In genomic region chr2:84868521-84868943, GRCm38 (mm10) we compare ENCODE assay signal across 9 mouse cellular contexts. TPM values are rescaled to one million over a fixed set of nuclear protein-coding genes. Genes with fewer than 3 reads are reported as not detected.
DNase-seq lines count a peak whose midpoint lies in the region; ATAC-seq and TF ChIP-seq lines count a peak whose summit lies in the region.
"Had no signal": no experiment of that assay in that cellular context is flagged by ENCODE, and none has a peak within 500 bp of the region (broad histone marks: within the 10 kb centered on the region; RNA-seq: fewer than 3 reads in every experiment).

No protein-coding gene starts in this region.

- TF ChIP-seq CTCF in ES-Bruce4 (IDR thresholded peaks at IDR 0.05; ENCODE audit: low read depth, low read length), result peak; percentile 96
- TF ChIP-seq CTCF in midbrain, postnatal 0 days (IDR thresholded peaks at IDR 0.05), result peak; percentile 76

- no peak overlapping the region for H3K4me3 ChIP-seq in hindbrain, embryonic 10.5 days
- H3K4me3 ChIP-seq in hindbrain, embryonic 16.5 days (ENCODE audit: low read length), result no peak overlapping the region
- H3K4me3 ChIP-seq in ES-Bruce4 (ENCODE audit: low read depth, low read length), result no peak overlapping the region
- H3K4me3 ChIP-seq in midbrain, postnatal 0 days (ENCODE audit: low read depth, low read length), result no peak overlapping the region
- H3K4me3 ChIP-seq: limb, embryonic 15.5 days had no signal

- peaks cover 87% of the 10 kb centered on the region for H3K27me3 ChIP-seq in hindbrain, embryonic 10.5 days (ENCODE audit: insufficient read depth, poor library complexity, severe bottlenecking)
- H3K27me3 ChIP-seq in hindbrain, embryonic 16.5 days (replicated peaks; ENCODE audit: control insufficient read depth, insufficient read depth, low read length), result peaks cover 57% of the 10 kb centered on the region
- H3K27me3 ChIP-seq in ES-Bruce4 (ENCODE audit: control insufficient read depth, insufficient read depth, low read length, poor library complexity, severe bottlenecking), result peaks cover 18% of the 10 kb centered on the region
- H3K27me3 ChIP-seq in midbrain, postnatal 0 days (ENCODE audit: insufficient read depth, low read length), result peaks cover 56% of the 10 kb centered on the region

- no peak for TF ChIP-seq EP300 in ES-Bruce4 (IDR thresholded peaks at IDR 0.05; ENCODE audit: insufficient read depth, low read depth, low read length)

- peaks cover 29% of the 10 kb centered on the region for H3K4me1 ChIP-seq in hindbrain, embryonic 10.5 days (replicated peaks)
- H3K4me1 ChIP-seq in hindbrain, embryonic 16.5 days (ENCODE audit: control insufficient read depth, insufficient read depth, low read depth, low read length), result peaks cover 17% of the 10 kb centered on the region
- H3K4me1 ChIP-seq in ES-Bruce4 (ENCODE audit: control insufficient read depth, insufficient read depth, low read length), result no peaks in the 10 kb centered on the region
- no peaks in the 10 kb centered on the region for H3K4me1 ChIP-seq in midbrain, postnatal 0 days (ENCODE audit: insufficient read depth, low read length)

- H3K9ac ChIP-seq in hindbrain, embryonic 16.5 days (ENCODE audit: low read depth, low read length), result no peak overlapping the region
- H3K9ac ChIP-seq in ES-Bruce4 (ENCODE audit: low read depth, poor library complexity, severe bottlenecking), result no peak overlapping the region
- no peak overlapping the region for H3K9ac ChIP-seq in midbrain, postnatal 0 days (replicated peaks; ENCODE audit: low read length, poor library complexity, severe bottlenecking)
- H3K9ac ChIP-seq: limb, embryonic 15.5 days had no signal

- no peak overlapping the region for H3K4me2 ChIP-seq in hindbrain, embryonic 16.5 days (ENCODE audit: low read length)
- H3K4me2 ChIP-seq in midbrain, postnatal 0 days (ENCODE audit: low read depth, low read length, poor library complexity, severe bottlenecking), result no peak overlapping the region
- H3K4me2 ChIP-seq: limb, embryonic 15.5 days had no signal

- H3K36me3 ChIP-seq in hindbrain, embryonic 10.5 days, result peaks cover 2% of the 10 kb centered on the region; the same call in 1 of the 2 replicates
- no peaks in the 10 kb centered on the region for H3K36me3 ChIP-seq in hindbrain, embryonic 16.5 days (ENCODE audit: control insufficient read depth, insufficient read depth, low read length)
- H3K36me3 ChIP-seq in ES-Bruce4 (ENCODE audit: control insufficient read depth, insufficient read depth, low read length, poor library complexity, severe bottlenecking), result no peaks in the 10 kb centered on the region
- H3K36me3 ChIP-seq in midbrain, postnatal 0 days (ENCODE audit: insufficient read depth, low read length), result no peaks in the 10 kb centered on the region
- H3K36me3 ChIP-seq: limb, embryonic 15.5 days had no signal

- 0 out of 2 replicates have a peak, but pooled peaks cover 2% of the 10 kb centered on the region for H3K9me3 ChIP-seq in hindbrain, embryonic 10.5 days
- no peaks in the 10 kb centered on the region for H3K9me3 ChIP-seq in hindbrain, embryonic 16.5 days (ENCODE audit: control insufficient read depth, low read length)
- H3K9me3 ChIP-seq in ES-Bruce4 (replicated peaks; ENCODE audit: control insufficient read depth, insufficient read depth, low read length, poor library complexity, severe bottlenecking), result no peaks in the 10 kb centered on the region
- no peaks in the 10 kb centered on the region for H3K9me3 ChIP-seq in midbrain, postnatal 0 days (ENCODE audit: low read length)
- H3K9me3 ChIP-seq: limb, embryonic 15.5 days had no signal

- 8% methylated on average over 5 of the region's 5 CpGs for WGBS in hindbrain, embryonic 10.5 days
- WGBS in hindbrain, embryonic 16.5 days, result 4% methylated on average over 5 of the region's 5 CpGs
- WGBS in midbrain, postnatal 0 days, result 11% methylated on average over 5 of the region's 5 CpGs

- no peak for TF ChIP-seq POLR2A in ES-Bruce4 (IDR thresholded peaks at IDR 0.05; ENCODE audit: insufficient read depth, low read length)

- ATAC-seq in hindbrain, embryonic 16.5 days, result no peak
- no peak for ATAC-seq in midbrain, postnatal 0 days (ENCODE audit: low FRiP score)

- intact Hi-C loops in left cerebral cortex, postnatal 14 days (cut with DNase I), result loop anchor here (2.0 kb wide), 1 partner anchor 20 kb away; no protein-coding TSS in a partner anchor

- no peak overlapping the region for H3K27ac ChIP-seq in hindbrain, embryonic 10.5 days
- no peak overlapping the region for H3K27ac ChIP-seq in hindbrain, embryonic 16.5 days (ENCODE audit: low read depth, low read length)
- H3K27ac ChIP-seq in ES-Bruce4 (ENCODE audit: insufficient read depth, low read length), result no peak overlapping the region
- no peak overlapping the region for H3K27ac ChIP-seq in midbrain, postnatal 0 days (ENCODE audit: low read depth, low read length)
- H3K27ac ChIP-seq: limb, embryonic 15.5 days had no signal

- DNase-seq in hindbrain, embryonic 10.5 days (ENCODE audit: low spot score), result peak; percentile 79
- DNase-seq in c-Kit-positive CD71-positive TER-119-negative erythroid progenitor cells, embryonic 14.5 days (ENCODE audit: low read depth), result peak; percentile 73
- peak; percentile 60 for DNase-seq in heart, adult 8-10 months (ENCODE audit: low spot score)
- DNase-seq in left cerebral cortex, postnatal 14 days (ENCODE audit: low spot score in 2 of 2), result peak; percentile 83 to 92
- DNase-seq in midbrain, postnatal 0 days (ENCODE audit: low spot score), result peak; percentile 73
- DNase-seq in testis, postnatal 10 days (ENCODE audit: low spot score), result peak; percentile 83

RNA-seq across cellular contexts. Expression of gene Rtn4rl2, which starts 18.0 kb away (rescaled TPM):
- polyA plus RNA-seq in hindbrain, embryonic 10.5 days (2016; fragmentation: Nextera tagmentation; extraction: Ambion mirVana), result 3.8 and 4.0 TPM in 2 replicates
- polyA plus RNA-seq in hindbrain, embryonic 16.5 days (2015; fragmentation: Nextera tagmentation; extraction: Ambion mirVana), result 3.0 and 4.5 TPM in 2 replicates
- polyA plus RNA-seq in ES-Bruce4 (2011; ENCODE audit: insufficient read depth, insufficient read length, low read depth, missing spikeins), result not detected in 2 replicates
- 1 to 10 TPM; 1.6 to 3.9 (median 2.3) TPM for total RNA-seq in heart, adult 8-10 months (2022)
- total RNA-seq in left cerebral cortex, postnatal 14 days (2021), result 10 to 100 TPM; 92.2 to 95.0 TPM
- 7.7 and 11.4 TPM in 2 replicates for total RNA-seq in midbrain, postnatal 0 days (2014; rRNA removed)
- polyA plus RNA-seq in midbrain, postnatal 0 days (2015; fragmentation: Nextera tagmentation; extraction: Ambion mirVana), result 6.3 and 6.5 TPM in 2 replicates

RNA-seq across cellular contexts. Expression of gene Slc43a1, which starts 29.9 kb away (rescaled TPM):
- polyA plus RNA-seq in hindbrain, embryonic 10.5 days (2016; fragmentation: Nextera tagmentation; extraction: Ambion mirVana), result 23.1 and 28.6 TPM in 2 replicates
- polyA plus RNA-seq in hindbrain, embryonic 16.5 days (2015; fragmentation: Nextera tagmentation; extraction: Ambion mirVana), result 1.5 and 1.6 TPM in 2 replicates
- polyA plus RNA-seq in ES-Bruce4 (2011; ENCODE audit: insufficient read depth, insufficient read length, low read depth, missing spikeins), result 11.5 and 12.3 TPM in 2 replicates
- 1 to 10 TPM; 1.6 to 2.8 (median 2.2) TPM for total RNA-seq in heart, adult 8-10 months (2022)
- under 1 TPM; 0.15 to 0.24 TPM for total RNA-seq in left cerebral cortex, postnatal 14 days (2021)
- 0.99 and 1.8 TPM in 2 replicates for total RNA-seq in midbrain, postnatal 0 days (2014; rRNA removed)
- 0.34 and 0.46 TPM in 2 replicates for polyA plus RNA-seq in midbrain, postnatal 0 days (2015; fragmentation: Nextera tagmentation; extraction: Ambion mirVana)

RNA-seq across cellular contexts. Expression of gene Timm10, which starts 41.7 kb away (rescaled TPM):
- 56.3 and 58.9 TPM in 2 replicates for polyA plus RNA-seq in hindbrain, embryonic 10.5 days (2016; fragmentation: Nextera tagmentation; extraction: Ambion mirVana)
- 76.5 and 83.2 TPM in 2 replicates for polyA plus RNA-seq in hindbrain, embryonic 16.5 days (2015; fragmentation: Nextera tagmentation; extraction: Ambion mirVana)
- polyA plus RNA-seq in ES-Bruce4 (2011; ENCODE audit: insufficient read depth, insufficient read length, low read depth, missing spikeins), result 40.8 and 47.3 TPM in 2 replicates
- 100 to 1,000 TPM; 119 to 134 (median 122) TPM for total RNA-seq in heart, adult 8-10 months (2022)
- 10 to 100 TPM; 59.7 to 63.5 TPM for total RNA-seq in left cerebral cortex, postnatal 14 days (2021)
- total RNA-seq in midbrain, postnatal 0 days (2014; rRNA removed), result 43.6 and 62.5 TPM in 2 replicates
- 85.0 and 99.0 TPM in 2 replicates for polyA plus RNA-seq in midbrain, postnatal 0 days (2015; fragmentation: Nextera tagmentation; extraction: Ambion mirVana)

RNA-seq across cellular contexts. Expression of gene Smtnl1, which starts 46.1 kb away (rescaled TPM):
- 0.09 and 0.14 TPM in 2 replicates for polyA plus RNA-seq in hindbrain, embryonic 10.5 days (2016; fragmentation: Nextera tagmentation; extraction: Ambion mirVana)
- polyA plus RNA-seq in hindbrain, embryonic 16.5 days (2015; fragmentation: Nextera tagmentation; extraction: Ambion mirVana), result not detected in 2 replicates
- 2.6 and 2.8 TPM in 2 replicates for polyA plus RNA-seq in ES-Bruce4 (2011; ENCODE audit: insufficient read depth, insufficient read length, low read depth, missing spikeins)
- total RNA-seq in heart, adult 8-10 months (2022), result under 1 TPM in 2 of 4 experiments, not detected in 2; 0.14 to 0.16 TPM
- total RNA-seq in left cerebral cortex, postnatal 14 days (2021), result not detected
- not detected in 2 replicates for total RNA-seq in midbrain, postnatal 0 days (2014; rRNA removed)
- polyA plus RNA-seq in midbrain, postnatal 0 days (2015; fragmentation: Nextera tagmentation; extraction: Ambion mirVana), result not detected in 2 replicates
